Mouse (Mus musculus) embryonic facial prominence, embryonic 14.5 days (tissue): ENCODE measurements around the gene Scg2. TPM values are rescaled to one million over a fixed set of nuclear protein-coding genes. Genes with fewer than 3 reads are reported as not detected.

ENCODE experiments used
- ATAC-seq: fragments of 200-750 bp; cut with Nextera tagmentation; 2 replicates; pipeline ENCODE4 v1.8.0; 2017; ENCODE audit warnings: low read depth, moderate number of reproducible peaks, moderate TSS enrichment
- DNase-seq: peaks from one replicate; pipeline ENCODE4 v3.0.0-alpha.2; 2015; ENCODE audit warnings: low spot score
- H3K27ac ChIP-seq: fragments of 300-500 bp; sonication (generic); replicated peaks from 2 replicates; pipeline ENCODE4 v1.5.1; 2014; ENCODE audit warnings: low read depth, mild to moderate bottlenecking, low read length, moderate library complexity
- H3K27me3 ChIP-seq: fragments of 300-500 bp; sonication (generic); replicated peaks from 2 replicates; pipeline ENCODE4 v1.6.1; 2014; ENCODE audit warnings: low read length; ENCODE audit not compliant: control insufficient read depth, insufficient read depth
- H3K36me3 ChIP-seq: fragments of 300-500 bp; sonication (generic); 2 replicates; pipeline ENCODE4 v1.6.1; 2014; ENCODE audit warnings: low read length, mixed read lengths; ENCODE audit not compliant: control insufficient read depth, insufficient read depth
- H3K4me1 ChIP-seq: fragments of 300-500 bp; sonication (generic); 2 replicates; pipeline ENCODE4 v1.6.1; 2014; ENCODE audit warnings: antibody characterized with exemption, low read length; ENCODE audit not compliant: control insufficient read depth, insufficient read depth
- H3K4me2 ChIP-seq: fragments of 300-500 bp; sonication (generic); 2 replicates; pipeline ENCODE4 v1.6.1; 2014; ENCODE audit warnings: low read depth, mild to moderate bottlenecking, low read length, moderate library complexity, mixed read lengths
- H3K4me3 ChIP-seq: fragments of 300-500 bp; sonication (generic); 2 replicates; pipeline ENCODE4 v1.5.1; 2014; ENCODE audit warnings: low read depth, mild to moderate bottlenecking, low read length
- H3K9ac ChIP-seq: fragments of 300-500 bp; sonication (generic); 2 replicates; pipeline ENCODE4 v1.6.1; 2014; ENCODE audit warnings: low read depth, mild to moderate bottlenecking, low read length, moderate library complexity, mixed read lengths
- H3K9me3 ChIP-seq: fragments of 300-500 bp; sonication (generic); 2 replicates; pipeline ENCODE4 v1.6.1; 2016; ENCODE audit warnings: low read length; ENCODE audit not compliant: control insufficient read depth
- WGBS: fragments of 180-500 bp; shearing (Covaris S2); extraction: QIAGEN DNeasy Blood & Tissue Kit; methylation state at CpG from one replicate; pipeline ENCODE4 v1.1.7; 2014; 5-methylcytosine and 5-hydroxymethylcytosine counted together
- polyA plus RNA-seq: library from polyadenylated mRNA; unstranded; fragments of >200 nt; fragmentation: Nextera tagmentation; extraction: Ambion mirVana; gene quantifications from 2 replicates; pipeline ENCODE4 v1.2.1, GENCODE M21; 2014

The Scg2 gene
- polyA plus RNA-seq, 1 experiment from 2014 or later = 10.7 TPM

DNA sequence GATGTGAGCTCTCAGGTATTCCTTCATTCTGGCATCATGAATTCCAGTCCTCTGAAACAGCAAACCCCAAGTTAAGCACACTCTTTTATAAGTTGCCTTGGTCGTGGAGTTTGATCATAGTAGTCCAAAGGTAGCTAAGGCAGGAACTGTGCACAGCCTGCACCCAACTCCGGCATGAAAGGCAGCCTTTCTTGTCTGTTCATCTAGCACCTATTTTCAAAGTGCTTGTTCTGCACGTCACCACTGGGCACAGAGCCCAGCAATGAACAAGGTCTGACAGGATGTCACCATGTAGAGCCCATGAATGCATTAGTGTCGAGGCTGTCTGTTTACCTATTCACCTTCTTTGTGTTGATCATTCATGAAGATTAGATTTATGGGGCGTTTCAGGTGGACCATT is 39.6 kb downstream of the Scg2 start:
- no peak overlapping the region for H3K4me3 ChIP-seq
- 74% methylated on average over 5 of the region's 5 CpGs for whole genome bisulfite sequencing
- DNase-seq (no peak), ATAC-seq (no peak)
- no peak overlapping the region for H3K4me2 ChIP-seq
- no peaks in the 10 kb centered on the region for H3K36me3 ChIP-seq
- H3K9ac ChIP-seq = no peak overlapping the region
- H3K4me1 ChIP-seq = no peaks in the 10 kb centered on the region
- no peaks in the 10 kb centered on the region for H3K27me3 ChIP-seq
- H3K9me3 ChIP-seq = no peaks in the 10 kb centered on the region
- H3K27ac ChIP-seq = no peak overlapping the region

Other genes starting within 250 kb of the Scg2 start
- gene Ap1s3, start 231.9 kb upstream of the Scg2 start, polyA plus RNA-seq = 0.31 and 0.41 TPM in 2 replicates